ENCODE assay signal across 8 mouse cellular contexts in the genomic region with DNA sequence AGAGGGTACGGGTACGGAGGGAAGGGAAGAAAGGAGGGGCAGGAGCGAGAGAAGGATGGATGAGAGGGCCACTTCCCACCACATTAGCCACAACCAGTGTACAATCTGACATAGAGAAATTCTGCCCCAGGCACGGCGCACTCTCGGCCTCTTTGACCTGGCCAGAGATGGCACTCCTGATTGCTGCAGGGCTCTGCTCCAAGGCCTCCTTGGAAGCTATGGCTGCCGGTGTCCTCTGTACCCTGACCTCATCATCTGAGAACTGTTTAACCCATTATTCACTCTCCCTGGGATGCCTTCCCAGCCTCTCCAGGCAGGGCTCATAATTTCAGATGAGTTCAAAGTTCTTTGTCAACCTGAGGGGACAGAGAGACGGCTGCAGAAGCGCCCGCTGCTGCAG.
DNase-seq lines count a peak whose midpoint lies in the region; ATAC-seq lines count a peak whose summit lies in the region.

No protein-coding gene starts in this region.

- WGBS in hindbrain, embryonic 16.5 days = 32% methylated on average over 10 of the region's 10 CpGs
- WGBS in liver, embryonic 12.5 days (ENCODE audit: insufficient replicate concordance) = 42% methylated on average over 10 of the region's 10 CpGs

- peak overlapping the region; percentile 50 for H3K4me2 ChIP-seq in hindbrain, embryonic 16.5 days (ENCODE audit: low read length)
- peak overlapping the region; percentile 49 for H3K4me2 ChIP-seq in liver, embryonic 12.5 days

- H3K27me3 ChIP-seq in hindbrain, embryonic 16.5 days (replicated peaks; ENCODE audit: control insufficient read depth, insufficient read depth, low read length) = no peaks in the 10 kb centered on the region
- H3K27me3 ChIP-seq in liver, embryonic 12.5 days (replicated peaks) = peaks cover 39% of the 10 kb centered on the region

- no peak overlapping the region for H3K4me3 ChIP-seq in hindbrain, embryonic 16.5 days (ENCODE audit: low read length)
- H3K4me3 ChIP-seq in liver, embryonic 12.5 days = no peak overlapping the region

- no peaks in the 10 kb centered on the region for H3K36me3 ChIP-seq in hindbrain, embryonic 16.5 days (ENCODE audit: control insufficient read depth, insufficient read depth, low read length)
- no peaks in the 10 kb centered on the region for H3K36me3 ChIP-seq in liver, embryonic 12.5 days

- ATAC-seq in cerebellum, adult (ENCODE audit: insufficient number of reproducible peaks, low FRiP score, low TSS enrichment) = no peak
- no peak for ATAC-seq in hindbrain, embryonic 16.5 days
- no peak for ATAC-seq in liver, embryonic 12.5 days

- no peaks in the 10 kb centered on the region for H3K9me3 ChIP-seq in hindbrain, embryonic 16.5 days (ENCODE audit: control insufficient read depth, low read length)
- H3K9me3 ChIP-seq in liver, embryonic 12.5 days (replicated peaks) = no peaks in the 10 kb centered on the region

- peak; percentile 35 for DNase-seq in cerebellum, adult 8-10 months
- peak; percentile 55 for DNase-seq in cerebellum, adult 9-11 months
- no peak for DNase-seq in layer of hippocampus, postnatal 14 days (ENCODE audit: low spot score in 2 of 2)
- DNase-seq in right cerebral cortex, postnatal 10 days (ENCODE audit: low spot score in 2 of 2) = no peak
- no peak for DNase-seq in lung, adult 18-20 months

- peak overlapping the region; percentile 63 for H3K9ac ChIP-seq in hindbrain, embryonic 16.5 days (ENCODE audit: low read depth, low read length)
- H3K9ac ChIP-seq in liver, embryonic 12.5 days = no peak overlapping the region

- H3K4me1 ChIP-seq in hindbrain, embryonic 16.5 days (ENCODE audit: control insufficient read depth, insufficient read depth, low read depth, low read length) = peaks cover 53% of the 10 kb centered on the region
- H3K4me1 ChIP-seq in liver, embryonic 12.5 days = peaks cover 37% of the 10 kb centered on the region

- H3K27ac ChIP-seq in hindbrain, embryonic 16.5 days (ENCODE audit: low read depth, low read length) = peak overlapping the region; percentile 66
- no peak overlapping the region for H3K27ac ChIP-seq in liver, embryonic 12.5 days

Comparison
In these comparisons a context has a peak if more than half of its experiments do, and no peak if none do; other contexts are left out.
1. DNase-seq: peak in cerebellum, adult 8-10 months (single experiment) and cerebellum, adult 9-11 months (single experiment); none in layer of hippocampus, postnatal 14 days (0 of 2), right cerebral cortex, postnatal 10 days (0 of 2) and lung, adult 18-20 months (0 of 2).